Mouse (Mus musculus) neural tube, embryonic 12.5 days (tissue): ENCODE results near the gene Ankdd1b. TPM values are rescaled to one million over a fixed set of nuclear protein-coding genes. Genes with fewer than 3 reads are reported as not detected.

Source experiments
- ATAC-seq: fragments of 200-750 bp; cut with Nextera tagmentation; 2 replicates; pipeline ENCODE4 v1.8.0; 2017; ENCODE audit warnings: low read depth, mild to moderate bottlenecking, moderate TSS enrichment, moderate library complexity; ENCODE audit not compliant: low FRiP score
- H3K27ac ChIP-seq: fragments of 300-500 bp; sonication (generic); 2 replicates; pipeline ENCODE4 v1.5.1; 2016
- H3K27me3 ChIP-seq: fragments of 300-500 bp; sonication (generic); replicated peaks from 2 replicates; pipeline ENCODE4 v1.6.1; 2016; ENCODE audit warnings: mild to moderate bottlenecking
- H3K36me3 ChIP-seq: fragments of 300-500 bp; sonication (generic); 2 replicates; pipeline ENCODE4 v1.6.1; 2016; ENCODE audit warnings: mild to moderate bottlenecking
- H3K4me1 ChIP-seq: fragments of 300-500 bp; sonication (generic); 2 replicates; pipeline ENCODE4 v1.6.1; 2016
- H3K4me2 ChIP-seq: fragments of 300-500 bp; sonication (generic); replicated peaks from 2 replicates; pipeline ENCODE4 v1.6.1; 2016; ENCODE audit warnings: mild to moderate bottlenecking
- H3K4me3 ChIP-seq: fragments of 300-500 bp; sonication (generic); 2 replicates; pipeline ENCODE4 v1.5.1; 2016
- H3K9ac ChIP-seq: fragments of 300-500 bp; sonication (generic); 2 replicates; pipeline ENCODE4 v1.6.1; 2016; ENCODE audit warnings: mild to moderate bottlenecking
- H3K9me3 ChIP-seq: fragments of 300-500 bp; sonication (generic); 2 replicates; pipeline ENCODE4 v1.6.1; 2016; ENCODE audit warnings: mild to moderate bottlenecking
- WGBS: fragments of 180-500 bp; shearing (Covaris S2); methylation state at CpG from one replicate; pipeline ENCODE4 v1.1.7; 2016; 5-methylcytosine and 5-hydroxymethylcytosine counted together
- polyA plus RNA-seq: library from polyadenylated mRNA; unstranded; fragments of >200 nt; fragmentation: Nextera tagmentation; extraction: Ambion mirVana; gene quantifications from 2 replicates; pipeline ENCODE4 v1.2.1, GENCODE M21; 2016

Gene Ankdd1b
- 0.10 TPM in 1 of 2 replicates, not detected in the other for polyA plus RNA-seq

- no peaks in the 10 kb centered on the region for H3K9me3 ChIP-seq
- no peak within 1 kb of the TSS for H3K4me2 ChIP-seq
- H3K36me3 ChIP-seq = no peaks in the 10 kb centered on the region
- WGBS = 92% methylated on average over 14 of the region's 14 CpGs
- no peaks in the 10 kb centered on the region for H3K27me3 ChIP-seq
- ATAC-seq = no peak
- no peak within 1 kb of the TSS for H3K4me3 ChIP-seq
- H3K9ac ChIP-seq = no peak within 1 kb of the TSS
- no peak within 1 kb of the TSS for H3K27ac ChIP-seq
- no peaks in the 10 kb centered on the region for H3K4me1 ChIP-seq
Measured at GRCm38 (mm10) chr13:96470957-96471356, at the start of gene Ankdd1b. TSS of gene Ankdd1b (minus strand) at chr13:96471198.

- H3K9me3 ChIP-seq = no peaks in the 10 kb centered on the region
- WGBS = 94% methylated on average over 2 of the region's 2 CpGs
- H3K36me3 ChIP-seq = peaks cover 4% of the 10 kb centered on the region; the same call in 1 of the 2 replicates
- no peak overlapping the region for H3K27ac ChIP-seq
- H3K9ac ChIP-seq = no peak overlapping the region
- no peak overlapping the region for H3K4me2 ChIP-seq
- no peaks in the 10 kb centered on the region for H3K27me3 ChIP-seq
- no peaks in the 10 kb centered on the region for H3K4me1 ChIP-seq
- H3K4me3 ChIP-seq = no peak overlapping the region
- ATAC-seq = no peak
Measured at GRCm38 (mm10) chr13:96517335-96517734, 46.3 kb upstream of the Ankdd1b start.

DNA sequence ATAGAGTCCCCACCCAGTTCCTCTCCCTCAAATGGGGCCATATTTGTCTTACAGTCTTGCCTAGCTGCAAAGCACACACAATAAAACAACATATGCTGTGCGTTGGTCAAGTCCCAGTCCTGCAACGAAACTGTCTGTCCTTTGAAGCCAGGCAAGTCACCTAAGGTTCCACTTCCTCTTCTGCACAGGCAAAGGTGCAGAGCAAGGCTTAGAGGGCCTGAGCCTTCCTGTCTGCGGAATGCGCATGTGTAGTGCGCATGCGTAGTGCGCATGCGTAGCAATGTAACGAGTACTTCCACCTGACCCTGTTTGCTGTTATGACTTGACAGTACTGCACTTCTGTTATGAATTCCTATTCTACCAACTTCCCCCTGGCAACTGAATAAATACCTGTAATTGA, 45.3 kb upstream of the Ankdd1b start:
- H3K4me3 ChIP-seq = no peak overlapping the region
- H3K9ac ChIP-seq = no peak overlapping the region
- no peak overlapping the region for H3K4me2 ChIP-seq
- no peaks in the 10 kb centered on the region for H3K4me1 ChIP-seq
- H3K27ac ChIP-seq = no peak overlapping the region
- H3K9me3 ChIP-seq = no peaks in the 10 kb centered on the region
- H3K27me3 ChIP-seq = no peaks in the 10 kb centered on the region
- H3K36me3 ChIP-seq = peaks cover 4% of the 10 kb centered on the region; the same call in 1 of the 2 replicates
- WGBS = 93% methylated on average over 9 of the region's 9 CpGs
- no peak for ATAC-seq

GRCm38 (mm10) chr13:96514154-96514942, 43.4 kb upstream of the Ankdd1b start:
- 78% methylated on average over 5 of the region's 5 CpGs for WGBS
- no peaks in the 10 kb centered on the region for H3K9me3 ChIP-seq
- H3K27me3 ChIP-seq = no peaks in the 10 kb centered on the region
- ATAC-seq = no peak
- H3K27ac ChIP-seq = no peak overlapping the region
- peaks cover 4% of the 10 kb centered on the region; the same call in 1 of the 2 replicates for H3K36me3 ChIP-seq
- H3K4me1 ChIP-seq = no peaks in the 10 kb centered on the region
- no peak overlapping the region for H3K4me3 ChIP-seq
- H3K9ac ChIP-seq = no peak overlapping the region
- no peak overlapping the region for H3K4me2 ChIP-seq

DNA sequence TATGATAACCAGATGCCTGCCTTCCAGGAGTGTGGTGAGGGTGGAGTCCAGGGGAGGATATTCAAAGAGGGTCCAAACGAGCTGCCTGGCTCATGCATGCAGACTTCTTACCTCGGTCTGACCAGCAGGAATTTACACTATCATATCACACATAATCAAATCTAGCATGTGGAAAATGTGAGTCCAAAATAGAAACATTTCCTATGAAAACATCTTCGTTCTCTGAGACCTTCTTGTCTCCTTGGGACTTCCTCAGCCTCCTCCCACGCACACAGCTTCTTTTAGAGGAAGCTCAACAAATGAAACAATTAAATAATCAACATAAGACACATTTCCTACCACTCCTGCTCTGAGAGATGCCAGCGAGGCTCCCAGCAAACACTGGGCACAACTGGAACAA, 40.9 kb upstream of the Ankdd1b start:
- 78% methylated on average over 5 of the region's 5 CpGs for WGBS

GRCm38 (mm10) chr13:96511262-96511661, 40.3 kb upstream of the Ankdd1b start:
- H3K9me3 ChIP-seq = no peaks in the 10 kb centered on the region
- H3K9ac ChIP-seq = no peak overlapping the region
- WGBS = 89% methylated on average over 1 of the region's 1 CpGs
- H3K36me3 ChIP-seq = peaks cover 2% of the 10 kb centered on the region; the same call in 1 of the 2 replicates
- no peak overlapping the region for H3K4me2 ChIP-seq
- H3K27ac ChIP-seq = no peak overlapping the region
- ATAC-seq = no peak
- H3K4me1 ChIP-seq = no peaks in the 10 kb centered on the region
- no peaks in the 10 kb centered on the region for H3K27me3 ChIP-seq
- H3K4me3 ChIP-seq = no peak overlapping the region

More for the DNA sequence above, 40.9 kb upstream of the Ankdd1b start:
- Histone ChIP-seq H3K9ac (no peak overlapping the region), H3K27ac (no peak overlapping the region), H3K9me3 (no peaks in the 10 kb centered on the region), H3K4me3 (no peak overlapping the region), H3K36me3 (peaks cover 4% of the 10 kb centered on the region; the same call in 1 of the 2 replicates), H3K27me3 (no peaks in the 10 kb centered on the region), H3K4me1 (no peaks in the 10 kb centered on the region), H3K4me2 (no peak overlapping the region)
- no peak for ATAC-seq

DNA sequence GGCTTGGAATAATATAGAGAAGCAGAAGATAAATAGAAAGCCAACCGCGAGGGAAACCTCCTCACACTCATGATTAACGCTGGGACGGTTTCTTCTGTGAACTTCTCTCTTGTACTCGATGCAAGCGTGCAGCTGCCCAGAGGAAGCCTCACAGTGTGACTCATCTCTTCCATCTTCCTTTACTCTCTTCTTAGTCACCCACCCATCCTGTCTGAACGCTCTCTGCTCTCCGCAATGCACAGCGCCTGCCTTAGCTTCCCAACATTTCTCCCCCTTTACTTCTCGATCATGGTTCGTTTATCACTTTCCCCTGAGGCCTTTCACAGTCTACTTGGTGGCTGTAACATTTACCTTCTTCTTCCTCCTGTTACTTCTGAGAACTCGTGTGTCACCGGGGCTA, 39.6 kb upstream of the Ankdd1b start:
- ATAC-seq = no peak
- WGBS = 87% methylated on average over 13 of the region's 13 CpGs

GRCm38 (mm10) chr13:96507541-96507940, 36.5 kb upstream of the Ankdd1b start:
- no peak overlapping the region for H3K27ac ChIP-seq
- H3K4me3 ChIP-seq = no peak overlapping the region
- no peaks in the 10 kb centered on the region for H3K36me3 ChIP-seq
- no peak overlapping the region for H3K9ac ChIP-seq
- 94% methylated on average over 4 of the region's 4 CpGs for WGBS
- no peak overlapping the region for H3K4me2 ChIP-seq
- ATAC-seq = no peak
- no peaks in the 10 kb centered on the region for H3K27me3 ChIP-seq
- H3K4me1 ChIP-seq = no peaks in the 10 kb centered on the region
- no peaks in the 10 kb centered on the region for H3K9me3 ChIP-seq

More for the DNA sequence above, 39.6 kb upstream of the Ankdd1b start:
- Histone ChIP-seq H3K4me2 (no peak overlapping the region), H3K27me3 (no peaks in the 10 kb centered on the region), H3K9ac (no peak overlapping the region), H3K4me3 (no peak overlapping the region), H3K9me3 (no peaks in the 10 kb centered on the region), H3K36me3 (no peaks in the 10 kb centered on the region), H3K4me1 (no peaks in the 10 kb centered on the region), H3K27ac (no peak overlapping the region)

DNA sequence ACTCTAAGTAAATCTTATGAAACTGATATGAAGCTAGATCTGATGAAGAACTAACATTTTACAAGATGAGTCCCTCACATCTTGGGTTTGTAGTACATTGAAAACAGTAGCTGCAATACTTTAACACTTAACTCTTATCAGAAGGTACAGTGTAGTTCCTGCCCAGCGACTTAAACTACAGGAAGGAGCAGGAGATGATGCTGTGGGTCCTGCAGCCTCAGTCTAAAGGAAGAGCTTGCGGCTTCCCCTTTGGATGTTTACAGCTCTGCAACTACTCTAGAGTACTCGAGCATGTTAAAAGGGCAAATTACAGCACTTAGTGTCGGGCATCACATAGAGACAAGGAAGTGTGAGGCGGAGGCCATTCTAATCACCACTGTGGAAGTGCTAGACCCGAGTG, 35.3 kb upstream of the Ankdd1b start:
- H3K9me3 ChIP-seq = no peaks in the 10 kb centered on the region
- H3K27me3 ChIP-seq = no peaks in the 10 kb centered on the region
- no peak overlapping the region for H3K27ac ChIP-seq
- no peak overlapping the region for H3K4me3 ChIP-seq
- H3K4me2 ChIP-seq = no peak overlapping the region
- no peak overlapping the region for H3K9ac ChIP-seq
- no peak for ATAC-seq
- no peaks in the 10 kb centered on the region for H3K4me1 ChIP-seq
- no peaks in the 10 kb centered on the region for H3K36me3 ChIP-seq
- whole genome bisulfite sequencing = 69% methylated on average over 6 of the region's 6 CpGs

- Histone ChIP-seq H3K4me3 (no peak overlapping the region), H3K27ac (no peak overlapping the region), H3K9ac (no peak overlapping the region), H3K27me3 (no peaks in the 10 kb centered on the region), H3K36me3 (no peaks in the 10 kb centered on the region), H3K4me1 (no peaks in the 10 kb centered on the region), H3K9me3 (no peaks in the 10 kb centered on the region), H3K4me2 (no peak overlapping the region)
- 84% methylated on average over 4 of the region's 4 CpGs for WGBS
- no peak for ATAC-seq
Measured at GRCm38 (mm10) chr13:96505661-96506060, 34.7 kb upstream of the Ankdd1b start.

DNA sequence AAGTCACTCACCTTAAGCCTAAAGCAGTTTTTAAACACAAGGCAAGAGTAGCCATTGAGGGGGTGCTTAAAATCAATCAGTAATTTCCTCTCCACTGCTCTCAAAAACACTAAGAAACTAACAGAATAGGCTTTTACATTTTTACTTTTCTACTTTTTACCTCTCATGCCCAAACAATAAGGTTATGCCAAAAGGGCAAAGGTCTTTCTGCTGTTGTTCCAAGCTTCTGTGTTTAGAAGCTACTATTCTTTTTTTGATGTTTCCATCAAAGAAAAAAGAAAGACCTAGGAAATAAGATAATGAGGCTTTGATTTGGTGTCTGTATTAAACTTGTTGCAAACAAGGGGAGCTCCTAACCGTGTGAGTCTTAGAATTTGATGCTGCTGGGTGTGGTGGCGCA, 28.9 kb upstream of the Ankdd1b start:
- H3K4me3 ChIP-seq = no peak overlapping the region
- H3K4me1 ChIP-seq = no peaks in the 10 kb centered on the region
- no peaks in the 10 kb centered on the region for H3K27me3 ChIP-seq
- H3K9ac ChIP-seq = no peak overlapping the region
- no peak for ATAC-seq
- H3K9me3 ChIP-seq = no peaks in the 10 kb centered on the region
- no peak overlapping the region for H3K4me2 ChIP-seq
- no peaks in the 10 kb centered on the region for H3K36me3 ChIP-seq
- no peak overlapping the region for H3K27ac ChIP-seq
- 79% methylated on average over 2 of the region's 2 CpGs for WGBS

GRCm38 (mm10) chr13:96496630-96497029, 25.6 kb upstream of the Ankdd1b start:
- no peak for ATAC-seq
- H3K36me3 ChIP-seq = no peaks in the 10 kb centered on the region
- no peaks in the 10 kb centered on the region for H3K9me3 ChIP-seq
- no peak overlapping the region for H3K4me2 ChIP-seq
- no peaks in the 10 kb centered on the region for H3K4me1 ChIP-seq
- H3K27me3 ChIP-seq = no peaks in the 10 kb centered on the region
- no peak overlapping the region for H3K27ac ChIP-seq
- H3K4me3 ChIP-seq = no peak overlapping the region
- no peak overlapping the region for H3K9ac ChIP-seq
- WGBS = 91% methylated on average over 8 of the region's 8 CpGs

- ATAC-seq = no peak
- H3K4me1 ChIP-seq = no peaks in the 10 kb centered on the region
- H3K9me3 ChIP-seq = no peaks in the 10 kb centered on the region
- peaks cover 13% of the 10 kb centered on the region; the same call in 1 of the 2 replicates for H3K36me3 ChIP-seq
- no peak within 1 kb of the TSS for H3K4me3 ChIP-seq
- no peak within 1 kb of the TSS for H3K27ac ChIP-seq
- WGBS = 91% methylated on average over 3 of the region's 3 CpGs
- H3K4me2 ChIP-seq = no peak within 1 kb of the TSS
- H3K9ac ChIP-seq = no peak within 1 kb of the TSS
- no peaks in the 10 kb centered on the region for H3K27me3 ChIP-seq
Measured at GRCm38 (mm10) chr13:96490433-96490832, 19.4 kb upstream of the Ankdd1b start, which contains the start of gene Gm17622. TSS of gene Gm17622 (plus strand) at chr13:96490733.
